Mouse (Mus musculus): ENCODE measurements around the gene Osbpl8. TPM values are rescaled to one million over a fixed set of nuclear protein-coding genes. Genes with fewer than 3 reads are reported as not detected.

Gene Osbpl8
- polyA plus RNA-seq, 1 experiment, result 25.0 TPM

GRCm38 (mm10) chr10:111137905-111138304 lies 26.6 kb upstream of the Osbpl8 start:
- H3K4me1 ChIP-seq (ENCODE audit: control insufficient read depth, insufficient read depth, low read length), result peaks cover 1% of the 10 kb centered on the region; the same call in 1 of the 2 replicates
- WGBS, result 75% methylated on average over 4 of the region's 4 CpGs
- TF ChIP-seq CTCF (IDR thresholded peaks at IDR 0.05; ENCODE audit: control insufficient read depth, insufficient read depth, low read length) (no peak), POLR2A (IDR thresholded peaks at IDR 0.05; ENCODE audit: borderline replicate concordance, control insufficient read depth, low read depth, low read length) (no peak)
- H3K27ac ChIP-seq (ENCODE audit: control insufficient read depth, insufficient read depth, low read depth, low read length, poor library complexity), result no peak overlapping the region
- H3K4me3 ChIP-seq (replicated peaks; ENCODE audit: control insufficient read depth, low read depth, low read length), result no peak overlapping the region

GRCm38 (mm10) chr10:111139170-111139569 lies 25.4 kb upstream of the Osbpl8 start:
- WGBS, result 77% methylated on average over 1 of the region's 1 CpGs
- no peak for TF ChIP-seq POLR2A (IDR thresholded peaks at IDR 0.05; ENCODE audit: borderline replicate concordance, control insufficient read depth, low read depth, low read length)
- TF ChIP-seq CTCF (IDR thresholded peaks at IDR 0.05; ENCODE audit: control insufficient read depth, insufficient read depth, low read length), result no peak
- peaks cover 1% of the 10 kb centered on the region; the same call in 1 of the 2 replicates for H3K4me1 ChIP-seq (ENCODE audit: control insufficient read depth, insufficient read depth, low read length)
- H3K27ac ChIP-seq (ENCODE audit: control insufficient read depth, insufficient read depth, low read depth, low read length, poor library complexity), result no peak overlapping the region
- no peak overlapping the region for H3K4me3 ChIP-seq (replicated peaks; ENCODE audit: control insufficient read depth, low read depth, low read length)

DNA sequence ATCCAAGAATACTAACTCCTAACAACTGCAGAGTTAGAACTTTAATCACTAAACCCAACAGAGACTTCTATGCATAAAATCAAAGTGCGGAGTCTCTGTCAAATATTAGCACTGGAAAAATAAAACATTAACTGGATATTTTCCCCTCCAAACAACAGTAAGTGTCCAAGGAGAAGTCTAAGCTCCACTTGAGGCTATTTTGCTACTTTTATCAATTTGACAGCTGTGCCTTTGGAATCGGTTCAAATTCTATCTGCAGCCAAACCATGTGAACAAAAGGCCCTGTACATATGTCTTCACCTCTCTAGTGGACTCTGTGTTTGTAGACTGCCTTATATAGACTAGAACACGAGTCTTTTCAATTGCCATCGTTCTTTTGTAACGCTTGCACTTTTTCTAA lies 24.7 kb upstream of the Osbpl8 start:
- H3K4me3 ChIP-seq (replicated peaks; ENCODE audit: control insufficient read depth, low read depth, low read length), result no peak overlapping the region
- WGBS, result 61% methylated on average over 5 of the region's 5 CpGs
- TF ChIP-seq POLR2A (IDR thresholded peaks at IDR 0.05; ENCODE audit: borderline replicate concordance, control insufficient read depth, low read depth, low read length) (no peak), CTCF (IDR thresholded peaks at IDR 0.05; ENCODE audit: control insufficient read depth, insufficient read depth, low read length) (no peak)
- H3K27ac ChIP-seq (ENCODE audit: control insufficient read depth, insufficient read depth, low read depth, low read length, poor library complexity), result no peak overlapping the region
- H3K4me1 ChIP-seq (ENCODE audit: control insufficient read depth, insufficient read depth, low read length), result peaks cover 1% of the 10 kb centered on the region; the same call in 1 of the 2 replicates

- Histone ChIP-seq H3K27ac (ENCODE audit: control insufficient read depth, insufficient read depth, low read depth, low read length, poor library complexity) (no peak overlapping the region), H3K4me3 (replicated peaks; ENCODE audit: control insufficient read depth, low read depth, low read length) (no peak overlapping the region), H3K4me1 (ENCODE audit: control insufficient read depth, insufficient read depth, low read length) (no peaks in the 10 kb centered on the region)
- TF ChIP-seq POLR2A (IDR thresholded peaks at IDR 0.05; ENCODE audit: borderline replicate concordance, control insufficient read depth, low read depth, low read length) (no peak), CTCF (IDR thresholded peaks at IDR 0.05; ENCODE audit: control insufficient read depth, insufficient read depth, low read length) (no peak)
- 83% methylated on average over 11 of the region's 11 CpGs for WGBS
These were observed 20.1 kb upstream of the Osbpl8 start for GRCm38 (mm10) chr10:111144371-111144959.

DNA sequence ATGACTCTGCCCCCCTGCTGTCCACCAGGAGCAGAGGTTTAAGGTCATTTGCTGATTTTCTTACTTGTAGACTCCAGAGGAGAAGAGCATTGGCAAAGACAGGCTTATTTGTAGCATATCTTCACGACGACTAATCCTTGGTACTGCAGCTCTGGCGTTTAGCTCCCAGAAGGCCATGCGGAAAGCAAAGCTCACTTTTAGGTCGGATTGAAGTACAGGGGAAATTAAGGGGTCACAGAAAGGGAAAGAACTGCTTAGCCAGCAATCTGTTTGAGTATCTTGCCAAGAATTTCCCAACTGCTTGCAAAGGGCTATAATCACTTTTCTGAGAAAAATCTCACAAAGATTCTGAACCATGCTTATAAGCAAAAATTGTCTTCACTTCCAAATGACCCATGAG lies 14.8 kb upstream of the Osbpl8 start:
- Histone ChIP-seq H3K4me1 (ENCODE audit: control insufficient read depth, insufficient read depth, low read length) (no peaks in the 10 kb centered on the region), H3K4me3 (replicated peaks; ENCODE audit: control insufficient read depth, low read depth, low read length) (no peak overlapping the region), H3K27ac (ENCODE audit: control insufficient read depth, insufficient read depth, low read depth, low read length, poor library complexity) (no peak overlapping the region)
- 86% methylated on average over 5 of the region's 5 CpGs for WGBS
- TF ChIP-seq CTCF (IDR thresholded peaks at IDR 0.05; ENCODE audit: control insufficient read depth, insufficient read depth, low read length) (no peak), POLR2A (IDR thresholded peaks at IDR 0.05; ENCODE audit: borderline replicate concordance, control insufficient read depth, low read depth, low read length) (no peak)

GRCm38 (mm10) chr10:111155065-111155464 lies 9.5 kb upstream of the Osbpl8 start:
- Histone ChIP-seq H3K4me1 (ENCODE audit: control insufficient read depth, insufficient read depth, low read length) (peaks cover 4% of the 10 kb centered on the region), H3K4me3 (replicated peaks; ENCODE audit: control insufficient read depth, low read depth, low read length) (no peak overlapping the region), H3K27ac (ENCODE audit: control insufficient read depth, insufficient read depth, low read depth, low read length, poor library complexity) (no peak overlapping the region)
- TF ChIP-seq POLR2A (IDR thresholded peaks at IDR 0.05; ENCODE audit: borderline replicate concordance, control insufficient read depth, low read depth, low read length) (no peak), CTCF (IDR thresholded peaks at IDR 0.05; ENCODE audit: control insufficient read depth, insufficient read depth, low read length) (no peak)
- 88% methylated on average over 3 of the region's 3 CpGs for WGBS

DNA sequence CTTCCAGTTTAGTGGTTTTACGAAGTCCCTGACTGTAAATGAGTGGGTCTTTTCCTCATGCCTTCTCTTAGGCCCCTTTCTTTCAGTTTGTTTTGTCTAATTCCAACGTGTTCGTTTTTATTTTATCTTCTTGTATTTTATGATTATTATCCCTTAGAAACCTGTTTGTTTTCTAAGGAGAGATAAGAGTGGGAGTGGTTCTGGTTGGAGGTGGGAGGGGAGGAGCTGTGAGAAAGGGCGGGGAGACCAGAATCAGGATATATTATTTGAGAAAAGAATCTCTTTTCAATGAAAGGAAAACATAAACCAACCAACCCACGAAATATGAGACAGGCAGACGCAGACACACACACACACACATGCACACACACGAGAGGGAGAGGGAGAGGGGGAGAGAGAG lies 9.0 kb upstream of the Osbpl8 start:
- Histone ChIP-seq H3K4me1 (ENCODE audit: control insufficient read depth, insufficient read depth, low read length) (peaks cover 4% of the 10 kb centered on the region), H3K27ac (ENCODE audit: control insufficient read depth, insufficient read depth, low read depth, low read length, poor library complexity) (no peak overlapping the region), H3K4me3 (replicated peaks; ENCODE audit: control insufficient read depth, low read depth, low read length) (no peak overlapping the region)
- TF ChIP-seq POLR2A (IDR thresholded peaks at IDR 0.05; ENCODE audit: borderline replicate concordance, control insufficient read depth, low read depth, low read length), result no peak
- TF ChIP-seq CTCF (IDR thresholded peaks at IDR 0.05; ENCODE audit: control insufficient read depth, insufficient read depth, low read length), result no peak
- 50% methylated on average over 7 of the region's 7 CpGs for WGBS

- Histone ChIP-seq H3K27ac (ENCODE audit: control insufficient read depth, insufficient read depth, low read depth, low read length, poor library complexity) (peak overlapping the region; percentile 67; the same call in 1 of the 2 replicates), H3K4me3 (replicated peaks; ENCODE audit: control insufficient read depth, low read depth, low read length) (peak overlapping the region; percentile 29), H3K4me1 (ENCODE audit: control insufficient read depth, insufficient read depth, low read length) (peaks cover 4% of the 10 kb centered on the region)
- TF ChIP-seq CTCF (IDR thresholded peaks at IDR 0.05; ENCODE audit: control insufficient read depth, insufficient read depth, low read length) (no peak), POLR2A (IDR thresholded peaks at IDR 0.05; ENCODE audit: borderline replicate concordance, control insufficient read depth, low read depth, low read length) (no peak)
- 71% methylated on average over 29 of the region's 29 CpGs for WGBS
These were observed 8.0 kb upstream of the Osbpl8 start for GRCm38 (mm10) chr10:111156394-111157190.

Measured in bone marrow, adult 2 months (tissue).